Mouse (Mus musculus): Measurements from ENCODE around the gene Arhgap6. TPM values are rescaled to one million over a fixed set of nuclear protein-coding genes. Genes with fewer than 3 reads are reported as not detected.

Gene Arhgap6
- polyA plus RNA-seq, 1 experiment from 2014 or later, result 1.2 TPM

DNA sequence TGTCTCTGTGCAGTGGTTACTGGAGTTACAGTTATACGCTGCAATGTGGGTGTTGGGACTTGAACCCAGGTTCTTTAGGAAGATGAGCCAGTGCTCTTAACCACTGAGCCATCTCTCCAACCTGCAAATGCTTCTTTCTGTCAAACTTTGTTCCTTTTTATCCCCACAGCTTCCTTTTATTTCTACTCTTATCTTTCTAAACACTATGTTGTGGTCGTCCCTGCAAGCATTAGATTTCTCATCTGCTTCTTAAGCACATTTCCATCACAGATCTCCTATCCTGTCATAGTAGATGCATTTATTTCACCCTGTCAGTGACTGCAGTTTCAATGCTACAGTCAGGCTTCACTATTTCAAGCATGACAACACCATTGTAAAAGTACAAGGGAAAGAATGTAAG lies 312.5 kb downstream of the Arhgap6 start:
- DNase-seq (ENCODE audit: low spot score), result no peak

DNA sequence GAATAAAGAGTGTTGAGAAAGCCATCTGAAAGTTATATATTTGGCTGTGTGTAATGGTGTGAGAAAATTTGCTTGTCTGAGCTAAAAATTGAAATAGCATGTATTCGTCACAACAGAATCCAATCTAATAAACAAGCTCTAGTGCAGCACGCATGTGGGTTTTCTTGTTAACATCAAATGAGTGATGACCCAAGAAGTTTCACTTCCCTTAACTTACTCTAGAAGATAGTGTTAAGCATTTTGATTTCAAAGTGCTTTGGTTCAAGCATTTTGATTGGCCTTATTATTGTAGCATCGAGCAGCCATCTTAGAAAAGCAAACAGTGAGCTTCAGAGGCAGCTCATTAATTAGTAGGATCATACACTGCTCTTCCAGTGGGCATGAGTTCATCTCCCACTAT lies 315.1 kb downstream of the Arhgap6 start:
- no peak for DNase-seq (ENCODE audit: low spot score)

DNA sequence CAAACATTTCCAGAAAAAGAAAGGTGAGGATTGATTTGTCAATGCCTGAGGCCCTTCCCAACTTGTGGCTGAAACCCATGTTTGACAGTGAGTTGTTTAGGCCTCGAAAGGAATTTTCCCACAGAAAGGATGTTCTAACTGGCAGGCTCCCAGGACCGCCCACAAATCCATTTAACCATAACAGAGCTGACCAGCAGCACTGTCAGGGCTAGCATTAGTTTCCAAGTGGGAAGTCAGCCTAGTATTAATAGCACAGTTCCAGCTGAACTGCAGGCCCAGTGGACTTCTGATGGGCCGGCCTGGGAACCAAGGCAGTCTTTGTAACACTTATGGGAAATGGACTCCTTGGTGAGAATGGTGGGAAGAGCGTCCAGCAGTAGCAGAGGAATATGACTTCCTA lies 317.8 kb downstream of the Arhgap6 start:
- DNase-seq (ENCODE audit: low spot score), result no peak

GRCm38 (mm10) chrX:169123115-169123772 lies 328.3 kb downstream of the Arhgap6 start:
- no peak for DNase-seq (ENCODE audit: low spot score)

DNA sequence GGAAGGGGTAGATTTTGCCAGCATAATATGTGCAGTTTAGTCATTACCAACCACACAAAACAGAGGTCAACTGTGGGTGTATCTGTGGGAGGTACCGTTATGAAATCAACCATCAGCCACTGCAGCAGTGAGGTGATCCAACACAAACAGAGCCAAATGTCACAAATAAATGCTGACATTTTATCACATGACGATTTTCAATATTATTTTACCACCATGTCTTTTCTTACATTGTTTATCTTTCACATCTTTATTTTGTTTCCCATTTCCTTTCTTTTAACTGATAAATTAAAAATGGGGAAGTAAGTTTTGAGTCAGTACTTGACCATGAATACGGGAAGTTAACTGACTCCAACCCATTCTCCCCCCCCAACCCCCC lies 328.9 kb downstream of the Arhgap6 start:
- DNase-seq (ENCODE audit: low spot score), result no peak

DNA sequence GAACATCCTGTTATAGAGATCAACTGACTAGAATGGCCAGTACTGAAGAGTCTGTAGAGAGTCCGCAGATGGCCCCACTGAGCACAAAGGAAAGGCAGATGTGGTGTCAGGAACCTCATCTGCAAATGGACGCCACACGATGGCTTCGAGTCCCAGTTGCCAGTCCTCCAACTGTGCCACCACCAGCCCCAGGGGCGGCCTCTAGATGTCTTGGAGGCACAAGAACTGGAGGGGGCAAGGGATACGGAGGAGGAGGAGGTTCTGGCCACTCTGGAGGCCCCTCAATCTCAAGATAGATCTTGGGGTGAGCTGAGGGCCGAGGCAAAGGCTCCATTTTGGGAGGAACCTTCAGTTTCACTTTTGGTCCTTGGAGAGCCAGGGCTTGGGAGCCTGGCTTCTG lies 344.9 kb downstream of the Arhgap6 start:
- DNase-seq (ENCODE audit: low spot score), result no peak

- DNase-seq (ENCODE audit: low spot score), result no peak
These were observed 345.6 kb downstream of the Arhgap6 start for GRCm38 (mm10) chrX:169140467-169140866.

DNA sequence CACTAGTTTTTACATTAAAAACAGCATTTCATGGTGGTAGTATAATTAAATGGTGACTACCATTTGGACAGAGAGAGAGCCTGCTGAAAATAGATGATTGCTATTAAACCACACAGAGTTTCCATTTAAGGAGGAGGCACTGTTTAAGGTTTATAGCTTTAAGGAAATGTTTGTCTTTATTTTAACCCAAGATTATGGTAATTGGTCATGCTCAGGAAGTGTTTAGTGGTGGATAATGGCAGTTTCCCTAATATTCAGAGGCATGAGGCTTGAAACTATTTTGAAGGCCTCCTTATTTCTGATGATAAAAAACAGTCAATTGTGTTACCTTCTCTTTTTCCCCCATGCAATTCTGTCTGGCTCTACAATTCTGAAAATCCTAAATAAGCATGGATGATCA lies 358.9 kb downstream of the Arhgap6 start:
- DNase-seq (ENCODE audit: low spot score), result no peak

GRCm38 (mm10) chrX:169158385-169158784 lies 363.5 kb downstream of the Arhgap6 start:
- DNase-seq (ENCODE audit: low spot score), result no peak

DNA sequence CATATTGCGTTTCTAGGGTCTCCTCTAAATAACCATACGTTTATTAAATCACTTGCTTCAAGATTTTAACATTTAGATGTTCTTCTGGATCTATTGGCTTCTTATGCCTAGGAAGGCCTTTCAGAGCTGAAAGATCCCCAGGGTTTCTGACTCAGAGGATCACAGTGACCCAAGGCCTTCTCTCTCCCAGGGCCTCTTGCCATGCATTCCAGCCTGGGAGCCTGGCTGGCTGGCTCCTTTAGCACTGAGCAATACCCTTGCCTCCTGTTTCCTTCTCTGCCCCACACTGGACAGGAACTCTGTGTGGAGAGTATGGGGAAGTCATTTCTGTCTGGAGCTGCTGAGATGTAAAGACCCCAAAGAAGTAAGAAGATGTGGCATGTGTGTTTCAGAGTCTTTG lies 376.1 kb downstream of the Arhgap6 start:
- no peak for DNase-seq (ENCODE audit: low spot score)

DNA sequence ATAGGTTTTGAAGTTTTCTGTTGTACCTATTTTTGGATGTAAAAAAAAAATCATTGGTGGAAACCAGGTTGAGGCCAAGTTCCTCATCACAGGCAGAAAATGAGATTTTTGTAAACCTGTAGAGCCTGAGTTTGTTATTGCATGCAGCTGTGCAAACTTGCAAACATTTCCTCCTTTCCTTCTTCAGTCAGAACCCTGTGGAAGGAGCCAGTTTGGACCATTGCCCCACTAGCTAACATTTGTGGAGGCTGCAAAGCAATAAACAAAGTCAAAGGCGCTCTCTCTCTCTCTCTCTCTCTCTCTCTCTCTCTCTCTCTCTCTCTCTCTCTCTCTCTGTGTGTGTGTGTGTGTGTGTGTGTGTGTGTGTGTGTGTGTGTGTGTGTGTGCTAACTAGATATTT lies 378.9 kb downstream of the Arhgap6 start:
- no peak for DNase-seq (ENCODE audit: low spot score)

DNA sequence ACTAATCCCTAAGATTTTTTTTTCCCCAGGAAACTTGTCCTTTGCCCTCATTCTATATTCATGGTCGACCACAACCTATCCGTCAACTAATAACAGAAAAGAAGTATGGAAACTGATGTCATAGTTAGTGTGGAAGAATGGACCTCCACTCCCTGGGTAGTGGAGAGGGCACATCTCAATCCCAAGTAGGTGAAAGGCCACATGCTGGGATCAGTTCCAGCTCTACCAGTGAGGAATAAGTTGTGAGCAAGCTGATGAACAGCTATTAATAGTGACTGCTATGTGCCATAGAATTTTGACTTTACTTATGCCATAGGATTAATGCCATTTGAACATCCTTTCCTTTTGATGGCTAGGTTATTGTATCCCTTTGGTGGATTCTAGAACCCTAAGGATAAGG lies 383.7 kb downstream of the Arhgap6 start:
- no peak for DNase-seq (ENCODE audit: low spot score)

DNA sequence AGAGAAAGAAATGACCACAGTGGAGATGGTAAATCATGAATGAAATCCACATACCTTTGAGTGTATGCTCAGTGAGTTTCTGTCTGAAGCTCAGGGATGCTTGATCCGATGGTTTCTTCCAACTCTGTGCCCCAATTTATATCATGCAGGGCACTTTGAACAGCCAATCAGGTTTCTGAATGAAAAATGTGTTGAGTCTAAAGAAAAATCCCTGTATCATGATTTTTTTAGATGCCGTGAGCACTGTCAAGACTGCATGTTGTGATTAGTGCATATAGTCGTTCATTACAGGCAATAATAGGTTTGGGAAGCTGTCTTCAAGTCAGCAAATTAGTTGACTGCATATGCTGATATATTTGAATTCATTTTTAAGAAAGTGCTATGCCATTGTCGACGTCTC lies 392.2 kb downstream of the Arhgap6 start, which contains the start of gene Amelx:
Amelx (minus strand) TSS at position 101 of the 400 bp plus-strand sequence.
- DNase-seq (ENCODE audit: low spot score), result no peak

DNA sequence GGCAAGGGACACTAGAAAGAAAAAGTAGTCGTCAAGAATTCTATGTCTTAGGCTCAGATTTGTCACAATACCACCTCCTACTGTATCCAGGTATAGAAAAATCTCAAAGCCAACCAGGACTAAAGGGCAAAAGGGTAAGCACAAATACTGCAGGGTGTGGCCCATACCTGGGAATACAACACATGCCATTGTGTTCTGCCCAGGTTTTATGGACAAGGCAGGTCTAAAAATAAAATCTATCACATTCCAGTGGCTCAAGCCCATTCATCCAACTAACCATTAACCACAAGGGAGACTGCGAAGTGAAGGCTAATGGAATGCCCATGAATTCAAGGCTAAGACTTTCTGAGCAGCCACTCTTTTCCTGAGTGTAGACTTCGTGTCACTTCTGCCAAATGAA lies 415.1 kb downstream of the Arhgap6 start:
- DNase-seq (ENCODE audit: low spot score), result no peak

GRCm38 (mm10) chrX:169220064-169220463 lies 425.2 kb downstream of the Arhgap6 start:
- no peak for DNase-seq (ENCODE audit: low spot score)

- DNase-seq (ENCODE audit: low spot score), result no peak
These were observed 427.6 kb downstream of the Arhgap6 start for GRCm38 (mm10) chrX:169222357-169223062.

- no peak for DNase-seq (ENCODE audit: low spot score)
These were observed 461.0 kb downstream of the Arhgap6 start for GRCm38 (mm10) chrX:169255915-169256314.

DNA sequence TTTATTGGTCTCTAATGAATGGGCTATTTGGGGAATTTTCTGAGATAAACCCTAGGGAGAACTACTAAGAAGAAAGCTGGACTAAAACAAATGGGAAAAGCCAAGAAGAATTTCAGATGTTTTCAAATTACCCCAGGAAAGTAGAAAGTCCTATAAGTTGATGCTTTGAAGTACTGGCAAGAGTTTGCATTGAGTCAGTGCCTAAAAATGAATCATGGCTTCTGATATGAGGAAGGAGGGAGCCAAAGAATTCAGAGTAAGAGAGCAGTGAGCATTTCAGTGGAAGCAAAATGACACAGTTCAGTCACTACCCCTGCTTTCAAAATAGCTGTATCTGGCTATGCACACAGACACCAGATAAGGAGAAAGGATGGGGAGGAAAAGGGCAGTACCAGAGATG lies 461.8 kb downstream of the Arhgap6 start:
- no peak for DNase-seq (ENCODE audit: low spot score)

DNA sequence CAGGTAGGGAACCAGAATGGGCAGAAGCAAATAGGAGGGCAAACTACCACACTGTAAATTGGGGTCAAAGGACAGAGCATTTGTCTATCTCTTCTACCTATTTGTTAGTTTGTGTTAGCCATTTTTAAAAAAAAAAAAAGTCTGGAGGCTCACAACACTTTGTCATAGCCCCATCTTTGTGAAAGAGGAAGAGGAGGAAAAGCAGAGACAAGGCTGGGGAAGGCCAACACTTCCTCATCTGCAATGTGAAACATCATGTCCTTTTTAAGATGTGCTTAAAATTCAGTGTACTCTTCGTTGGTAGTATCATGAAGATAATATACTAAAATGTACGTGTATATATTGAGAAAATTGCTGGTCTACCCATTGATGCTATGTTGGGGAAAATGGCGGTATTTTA lies 466.1 kb downstream of the Arhgap6 start:
- no peak for DNase-seq (ENCODE audit: low spot score)

DNA sequence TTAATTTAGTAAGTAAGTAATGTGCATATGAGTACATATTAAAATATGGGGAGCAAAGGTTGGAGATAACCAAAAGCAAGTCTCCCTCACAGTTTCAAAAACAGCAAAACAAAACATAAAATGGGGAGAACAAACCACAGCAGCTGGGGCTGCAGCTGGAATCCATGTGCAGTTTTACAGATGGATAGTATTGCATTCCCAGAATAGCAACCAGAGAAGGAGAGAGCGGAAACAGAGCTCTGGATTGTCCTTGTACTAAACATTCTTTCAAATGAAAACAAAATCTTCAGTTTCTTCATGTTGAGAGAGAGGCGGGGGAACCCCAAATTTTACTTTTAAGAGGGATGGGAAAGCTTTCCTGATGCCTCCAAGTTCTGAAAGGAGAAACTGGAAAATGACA lies 467.3 kb downstream of the Arhgap6 start:
- no peak for DNase-seq (ENCODE audit: low spot score)

DNA sequence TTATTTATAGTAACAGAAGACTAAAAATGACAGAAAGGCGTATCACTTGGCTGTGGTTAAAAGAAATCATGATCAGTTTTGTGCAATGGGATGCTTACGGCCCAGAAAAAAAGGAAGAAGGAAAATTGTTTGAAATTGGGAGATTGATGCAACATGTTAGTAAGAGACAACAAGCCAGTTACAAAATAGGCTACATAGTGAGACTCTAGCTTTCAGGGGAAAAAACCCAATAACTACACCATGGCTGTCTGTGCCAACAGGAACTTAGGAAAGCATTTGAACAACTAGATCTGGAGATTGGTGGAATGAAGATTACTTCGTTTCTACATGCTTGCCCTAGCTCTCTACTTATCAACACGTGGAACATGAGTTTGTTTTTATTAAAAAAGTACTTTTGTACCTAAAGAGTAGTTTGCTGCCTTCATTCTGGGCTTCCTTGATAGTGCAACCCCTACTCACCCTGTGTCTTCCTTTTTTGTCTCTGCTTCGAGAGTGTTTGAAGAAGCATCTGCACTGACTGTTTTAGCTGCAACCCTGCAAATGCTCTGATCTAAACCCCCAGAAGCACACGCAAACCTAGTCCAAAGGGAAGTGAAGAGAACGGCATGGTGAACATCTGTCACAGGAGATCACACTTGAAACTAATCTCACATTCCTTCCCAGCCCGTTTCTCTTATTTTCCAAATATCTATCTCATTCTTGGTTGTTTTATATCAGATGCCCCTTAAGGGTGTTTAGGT lies 468.7 kb downstream of the Arhgap6 start:
- no peak for DNase-seq (ENCODE audit: low spot score)

GRCm38 (mm10) chrX:169299579-169299978 lies 504.7 kb downstream of the Arhgap6 start:
- no peak for DNase-seq (ENCODE audit: low spot score)

Measured in thymus, postnatal 0 days (tissue).